Mouse (Mus musculus) embryonic fibroblast, embryonic 13.5 days (primary cell): ENCODE measurements around the gene Rps17. TPM values are rescaled to one million over a fixed set of nuclear protein-coding genes. Genes with fewer than 3 reads are reported as not detected.

Source experiments
- H3K27ac ChIP-seq: 2 replicates; pipeline ENCODE4 v1.5.1; 2012; ENCODE audit warnings: low read length, control low read depth, inconsistent platforms; ENCODE audit not compliant: insufficient read depth
- H3K4me1 ChIP-seq: 2 replicates; pipeline ENCODE4 v1.6.1; 2011; ENCODE audit warnings: low read length; ENCODE audit not compliant: control insufficient read depth, insufficient read depth
- H3K4me3 ChIP-seq: 2 replicates; pipeline ENCODE4 v1.5.1; 2011; ENCODE audit warnings: mild to moderate bottlenecking, control low read depth, low read length; ENCODE audit not compliant: insufficient read depth
- CTCF ChIP-seq: IDR thresholded peaks from 2 replicates; pipeline ENCODE4 v1.5.1; 2011; ENCODE audit warnings: mild to moderate bottlenecking, control low read depth, low read length, moderate library complexity, borderline replicate concordance; ENCODE audit not compliant: insufficient read depth
- POLR2A ChIP-seq: IDR thresholded peaks from 2 replicates; pipeline ENCODE4 v1.6.1; 2011; ENCODE audit warnings: low read depth, mild to moderate bottlenecking, control low read depth, low read length, moderate library complexity
- polyA plus RNA-seq: library from polyadenylated mRNA; stranded (reverse); fragments of >200 nt; gene quantifications from 2 replicates; pipeline ENCODE4 v1.2.4, GENCODE M21; 2011; ENCODE audit warnings: low read depth; ENCODE audit not compliant: missing spikeins, insufficient read length

Rps17 gene
- polyA plus RNA-seq, 1 experiment, result 1,473 TPM

DNA sequence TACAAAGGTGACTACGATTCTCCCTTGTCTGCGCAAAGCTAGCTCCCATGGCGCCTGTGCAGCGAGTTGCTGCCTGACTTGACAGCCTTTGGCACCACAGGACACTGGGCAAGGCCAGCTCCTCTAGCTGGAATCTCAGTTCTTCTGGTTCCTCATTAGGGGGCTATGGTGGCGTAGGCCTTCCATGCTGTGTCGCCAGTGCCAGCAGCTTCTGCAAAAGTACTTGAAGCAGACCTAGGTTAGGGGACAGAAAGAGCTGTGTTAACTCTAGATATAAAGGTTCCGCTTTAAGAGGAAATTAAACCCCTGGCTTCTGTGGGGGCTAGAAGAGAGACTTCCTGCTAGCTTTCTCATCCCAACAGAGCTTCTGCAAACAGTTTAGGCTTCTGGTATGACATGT lies 3.2 kb upstream of the Rps17 start:
- Histone ChIP-seq H3K4me3 (no peak overlapping the region), H3K27ac (no peak overlapping the region), H3K4me1 (no peaks in the 10 kb centered on the region)
- TF ChIP-seq CTCF (no peak), POLR2A (no peak)

DNA sequence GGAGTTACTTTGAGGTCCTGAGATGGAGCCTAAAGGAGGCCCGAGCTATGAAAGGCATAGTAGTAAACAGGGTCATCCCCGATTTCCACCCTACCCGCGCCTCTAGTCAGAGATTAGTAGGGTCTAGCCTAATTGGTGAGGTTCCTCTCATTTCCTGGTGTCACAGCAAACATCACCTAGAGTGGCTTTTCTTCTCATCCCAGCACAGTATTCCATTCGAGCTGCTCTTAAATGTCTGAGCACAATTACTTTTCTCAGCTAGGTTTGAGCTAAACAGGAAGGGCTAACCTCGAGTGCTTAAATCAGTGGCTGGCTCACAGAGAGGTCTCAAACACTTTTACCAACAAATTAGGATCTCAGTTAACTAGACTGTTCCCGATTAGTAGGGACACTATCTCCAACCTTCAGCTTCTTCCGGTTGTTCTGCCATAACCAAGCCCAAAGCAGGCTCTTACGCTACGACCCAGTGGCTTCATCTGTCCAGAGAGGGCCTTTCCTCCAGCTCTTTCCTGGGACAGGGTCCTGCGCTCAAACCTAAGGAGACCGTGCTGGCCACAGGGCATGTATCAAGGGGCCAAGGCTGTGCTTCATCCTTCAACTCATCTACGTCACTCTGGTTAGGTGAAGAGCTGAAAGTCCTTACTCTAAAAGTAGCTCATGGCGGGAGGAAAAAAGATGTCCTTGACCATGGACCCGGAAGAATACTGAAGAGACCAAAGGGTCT lies 555 bp upstream of the Rps17 start:
- TF ChIP-seq POLR2A (no peak), CTCF (no peak)
- H3K4me1 ChIP-seq, result peaks cover 8% of the 10 kb centered on the region
- H3K4me3 ChIP-seq, result peak overlapping the region; percentile 35
- peak overlapping the region; percentile 7; the same call in 1 of the 2 replicates for H3K27ac ChIP-seq

DNA sequence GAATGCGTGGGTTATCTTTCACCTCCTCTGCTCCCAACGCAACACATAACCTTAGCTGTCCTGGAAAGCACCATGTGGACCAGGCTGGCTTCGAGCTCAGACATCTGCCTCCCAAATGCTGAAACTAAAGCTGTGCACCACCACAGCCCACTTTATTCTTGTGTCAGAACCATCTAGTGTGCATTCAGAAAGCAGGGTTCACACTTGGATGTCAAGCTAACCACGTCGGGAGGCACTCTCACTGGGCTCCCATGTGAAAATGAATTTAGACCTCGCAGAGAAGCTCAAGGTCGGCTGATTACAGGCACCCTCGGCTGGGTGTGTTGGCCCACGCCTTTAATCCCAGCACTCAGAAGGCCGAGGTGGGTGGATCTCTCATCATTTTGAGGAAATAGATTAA lies 1.2 kb downstream of the Rps17 start:
- H3K4me1 ChIP-seq, result peaks cover 8% of the 10 kb centered on the region
- H3K4me3 ChIP-seq, result peak overlapping the region; percentile 95
- H3K27ac ChIP-seq, result no peak overlapping the region
- TF ChIP-seq CTCF (no peak), POLR2A (no peak)

DNA sequence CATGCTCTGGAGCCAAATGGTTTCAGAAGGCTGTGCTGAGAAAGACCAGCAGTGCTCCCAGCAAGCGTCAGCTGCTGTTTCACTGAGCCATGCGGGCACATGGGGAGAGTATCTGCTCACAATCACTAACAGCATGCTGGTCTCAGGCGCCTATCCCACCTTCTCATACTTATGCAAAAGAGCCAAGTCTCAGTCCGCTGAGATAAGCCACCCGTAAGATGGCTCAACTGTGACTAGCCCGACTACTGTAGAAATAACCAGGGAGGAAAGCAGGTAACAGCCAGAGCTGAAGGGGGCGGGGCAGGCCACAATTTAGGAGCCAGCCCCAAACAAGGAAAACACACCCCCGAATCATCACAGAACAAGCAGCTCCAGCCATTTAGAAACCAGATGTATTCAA lies 1.7 kb downstream of the Rps17 start:
- H3K27ac ChIP-seq, result no peak overlapping the region
- peak overlapping the region; percentile 95 for H3K4me3 ChIP-seq
- TF ChIP-seq CTCF, result no peak
- TF ChIP-seq POLR2A, result 0 out of 2 replicates have a peak, but pooled peaks have one; percentile 11
- H3K4me1 ChIP-seq, result peaks cover 8% of the 10 kb centered on the region

DNA sequence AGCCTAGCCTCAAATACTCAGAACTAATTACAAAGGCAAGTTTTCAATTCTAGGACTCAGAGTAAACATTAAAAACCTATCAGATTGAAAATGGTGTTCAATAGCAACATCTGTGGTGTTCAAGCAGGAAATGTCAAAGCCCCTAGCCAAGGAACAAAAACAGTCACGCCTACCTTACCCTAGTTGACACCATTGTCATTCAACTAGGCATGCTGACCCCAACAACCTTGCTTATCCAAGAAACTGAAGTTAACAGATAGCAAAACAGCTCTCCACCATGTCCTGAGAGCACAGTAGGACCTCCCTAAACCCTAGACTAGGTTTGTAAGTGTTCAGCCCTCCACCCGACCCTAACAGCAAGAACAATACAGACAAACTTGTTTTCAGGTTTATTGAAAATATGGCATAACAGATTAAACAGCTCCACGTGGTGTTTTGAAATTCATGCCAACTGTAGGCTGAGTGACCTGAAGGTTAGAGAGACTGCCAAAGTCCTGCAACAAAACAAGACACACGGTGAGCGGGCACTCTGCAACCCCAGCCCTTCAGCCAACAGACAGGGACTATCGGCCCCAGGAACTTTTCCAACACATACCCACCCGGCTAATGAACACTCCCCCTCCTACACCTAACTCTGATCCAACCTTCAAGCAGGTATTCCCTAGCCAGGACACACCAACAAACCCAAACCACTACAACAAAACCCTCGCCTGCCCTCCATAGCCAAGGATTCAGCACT lies 2.5 kb downstream of the Rps17 start:
- peak overlapping the region; percentile 95 for H3K4me3 ChIP-seq
- TF ChIP-seq CTCF, result no peak
- no peak for TF ChIP-seq POLR2A
- H3K4me1 ChIP-seq, result peaks cover 8% of the 10 kb centered on the region
- H3K27ac ChIP-seq, result no peak overlapping the region

DNA sequence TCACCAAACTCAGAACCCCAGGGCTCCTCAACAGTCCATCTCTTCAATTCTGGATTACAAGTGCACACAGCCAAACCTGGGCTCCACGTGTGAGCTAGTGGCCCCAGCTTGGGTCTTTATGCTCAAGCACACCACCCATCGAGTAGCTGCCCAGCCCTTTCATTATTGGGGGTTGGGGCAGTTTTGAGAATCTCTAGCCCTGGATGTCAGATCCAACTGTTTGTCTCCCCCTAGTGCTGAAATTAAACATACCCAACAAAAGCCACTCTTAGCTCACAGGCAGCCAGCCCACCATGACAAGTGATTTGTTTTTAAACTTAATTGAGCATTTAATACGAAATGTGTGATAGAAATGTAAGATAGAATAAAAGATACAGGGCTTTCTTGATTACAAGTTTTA lies 3.5 kb downstream of the Rps17 start:
- no peak for TF ChIP-seq POLR2A

DNA sequence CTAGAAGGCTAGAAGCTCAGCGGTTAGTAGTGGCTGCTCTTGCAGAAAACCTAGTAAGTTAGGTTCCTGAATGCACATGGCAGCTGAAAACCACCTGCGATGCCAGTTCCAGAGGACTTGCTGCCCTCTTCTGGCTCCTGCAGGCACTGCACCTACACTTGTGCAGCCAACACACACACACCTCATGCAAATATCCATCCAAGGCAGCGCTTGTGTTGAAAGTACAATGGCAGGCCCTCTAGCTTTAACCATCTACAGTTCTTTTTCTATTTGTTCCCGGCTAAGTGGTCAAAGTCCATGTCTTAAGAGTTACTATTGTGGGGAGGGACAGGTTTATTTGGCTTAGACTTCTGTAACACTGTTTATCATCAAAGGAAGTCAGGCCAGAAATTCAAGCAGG lies 5.3 kb downstream of the Rps17 start:
- TF ChIP-seq CTCF, result peak; percentile 87
- TF ChIP-seq POLR2A, result no peak
- peaks cover 8% of the 10 kb centered on the region for H3K4me1 ChIP-seq
- no peak overlapping the region for H3K4me3 ChIP-seq
- no peak overlapping the region for H3K27ac ChIP-seq

More for the DNA sequence above, 3.5 kb downstream of the Rps17 start:
- no peak overlapping the region for H3K4me3 ChIP-seq
- H3K27ac ChIP-seq, result no peak overlapping the region
- peaks cover 8% of the 10 kb centered on the region for H3K4me1 ChIP-seq

DNA sequence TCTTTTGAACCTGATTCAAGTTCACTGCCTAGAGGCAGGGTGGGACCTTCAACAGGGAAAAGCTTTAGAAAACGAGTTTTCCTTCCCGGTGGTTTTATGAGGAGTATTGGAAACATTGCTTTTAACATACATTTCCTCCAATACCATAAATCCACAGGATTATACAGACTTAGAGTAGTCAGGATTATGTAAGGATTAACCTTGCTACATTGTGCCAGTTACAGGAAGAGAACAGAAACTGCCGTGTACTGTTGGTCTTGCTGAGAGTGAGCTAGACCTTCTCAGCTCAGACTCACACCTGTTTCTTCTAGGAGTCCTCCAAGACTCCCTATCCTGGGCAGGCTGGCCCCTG lies 6.6 kb downstream of the Rps17 start:
- TF ChIP-seq CTCF (no peak), POLR2A (no peak)
- H3K4me1 ChIP-seq, result peaks cover 8% of the 10 kb centered on the region
- H3K27ac ChIP-seq, result no peak overlapping the region
- H3K4me3 ChIP-seq, result no peak overlapping the region

DNA sequence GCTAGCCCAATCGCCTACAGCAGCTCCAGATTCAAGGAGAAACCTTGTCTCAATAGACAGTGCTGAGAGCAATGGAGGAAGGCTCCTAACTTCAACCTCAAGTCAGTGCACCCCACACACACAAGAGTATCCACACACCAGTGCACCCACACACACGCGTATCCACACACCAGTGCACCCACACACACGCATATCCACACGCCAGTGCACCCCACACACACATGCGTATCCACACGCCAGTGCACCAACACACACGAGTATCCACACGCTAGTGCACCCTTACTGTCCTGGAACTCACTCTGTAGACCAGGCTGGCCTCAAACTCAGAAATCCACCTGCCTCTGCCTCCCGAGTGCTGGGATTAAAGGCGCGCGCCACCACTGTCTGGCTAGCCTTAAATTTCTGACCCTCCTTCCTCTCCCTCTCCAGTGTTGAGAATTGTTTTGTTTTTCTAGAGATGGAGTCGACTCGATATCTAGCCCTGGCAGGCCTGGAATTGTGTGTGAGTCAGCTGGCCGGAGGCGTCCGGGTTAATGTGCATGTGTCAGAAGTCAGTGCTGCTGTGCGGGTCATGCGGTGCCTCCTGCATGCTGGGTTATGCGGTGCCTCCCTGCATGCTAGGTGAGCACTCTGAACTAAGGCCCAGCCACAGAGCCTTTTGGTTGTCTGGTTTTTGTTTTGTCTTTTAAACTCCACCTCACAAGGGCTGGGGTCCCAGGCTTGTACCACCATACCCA lies 7.1 kb downstream of the Rps17 start:
- Histone ChIP-seq H3K4me1 (peaks cover 7% of the 10 kb centered on the region), H3K4me3 (no peak overlapping the region), H3K27ac (no peak overlapping the region)
- TF ChIP-seq CTCF (no peak), POLR2A (no peak)

DNA sequence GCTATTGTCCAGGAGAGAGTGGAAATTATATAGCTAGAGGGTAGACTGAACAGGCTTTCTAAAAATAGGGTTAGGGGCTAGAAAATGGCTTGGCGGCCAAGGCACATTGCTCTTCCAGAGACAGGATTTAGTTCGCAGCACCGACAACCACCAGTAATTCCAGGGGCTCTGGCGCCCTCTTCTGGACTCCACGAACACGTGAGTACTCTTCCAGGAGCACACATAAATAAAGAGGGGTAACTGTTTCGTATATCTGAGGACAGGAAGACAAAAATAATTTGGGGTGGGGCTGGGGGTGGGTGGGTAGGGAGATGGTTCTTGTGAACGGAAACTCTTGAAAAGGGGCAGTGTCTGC lies 8.6 kb downstream of the Rps17 start:
- Histone ChIP-seq H3K27ac (no peak overlapping the region), H3K4me3 (no peak overlapping the region), H3K4me1 (no peaks in the 10 kb centered on the region)
- TF ChIP-seq CTCF, result peak; percentile 43; the same call in 1 of the 2 replicates
- no peak for TF ChIP-seq POLR2A
